Mouse (Mus musculus) intestine, embryonic 15.5 days (tissue): ENCODE results near the gene 4930432K21Rik. TPM values are rescaled to one million over a fixed set of nuclear protein-coding genes. Genes with fewer than 3 reads are reported as not detected.

Experiments used
- ATAC-seq: fragments of 200-750 bp; cut with Nextera tagmentation; 2 replicates; pipeline ENCODE4 v1.8.0; 2017; ENCODE audit warnings: moderate TSS enrichment, moderate library complexity
- H3K27ac ChIP-seq: fragments of 300-500 bp; sonication (generic); 2 replicates; pipeline ENCODE4 v1.5.1; 2015; ENCODE audit warnings: mild to moderate bottlenecking, inconsistent platforms
- H3K27me3 ChIP-seq: fragments of 300-500 bp; sonication (generic); replicated peaks from 2 replicates; pipeline ENCODE4 v1.6.1; 2015; ENCODE audit warnings: inconsistent platforms
- H3K36me3 ChIP-seq: fragments of 300-500 bp; sonication (generic); 2 replicates; pipeline ENCODE4 v1.6.1; 2015; ENCODE audit warnings: inconsistent platforms
- H3K4me1 ChIP-seq: fragments of 300-500 bp; sonication (generic); replicated peaks from 2 replicates; pipeline ENCODE4 v1.6.1; 2015; ENCODE audit warnings: inconsistent platforms
- H3K4me2 ChIP-seq: fragments of 300-500 bp; sonication (generic); replicated peaks from 2 replicates; pipeline ENCODE4 v1.6.1; 2015; ENCODE audit warnings: mild to moderate bottlenecking, inconsistent platforms
- H3K4me3 ChIP-seq: fragments of 300-500 bp; sonication (generic); replicated peaks from 2 replicates; pipeline ENCODE4 v1.5.1; 2015; ENCODE audit warnings: inconsistent platforms
- H3K9ac ChIP-seq: fragments of 300-500 bp; sonication (generic); 2 replicates; pipeline ENCODE4 v1.6.1; 2015; ENCODE audit warnings: inconsistent platforms
- H3K9me3 ChIP-seq: fragments of 300-500 bp; sonication (generic); 2 replicates; pipeline ENCODE4 v1.6.1; 2016; ENCODE audit warnings: inconsistent platforms
- WGBS: fragments of 180-500 bp; shearing (Covaris S2); methylation state at CpG from one replicate; pipeline ENCODE4 v1.1.7; 2015; 5-methylcytosine and 5-hydroxymethylcytosine counted together
- polyA plus RNA-seq: library from polyadenylated mRNA; unstranded; fragments of >200 nt; fragmentation: Nextera tagmentation; extraction: Ambion mirVana; gene quantifications from 2 replicates; pipeline ENCODE4 v1.2.1, GENCODE M21; 2015

The 4930432K21Rik gene
- polyA plus RNA-seq, 1 experiment from 2014 or later, result 0.65 TPM

DNA sequence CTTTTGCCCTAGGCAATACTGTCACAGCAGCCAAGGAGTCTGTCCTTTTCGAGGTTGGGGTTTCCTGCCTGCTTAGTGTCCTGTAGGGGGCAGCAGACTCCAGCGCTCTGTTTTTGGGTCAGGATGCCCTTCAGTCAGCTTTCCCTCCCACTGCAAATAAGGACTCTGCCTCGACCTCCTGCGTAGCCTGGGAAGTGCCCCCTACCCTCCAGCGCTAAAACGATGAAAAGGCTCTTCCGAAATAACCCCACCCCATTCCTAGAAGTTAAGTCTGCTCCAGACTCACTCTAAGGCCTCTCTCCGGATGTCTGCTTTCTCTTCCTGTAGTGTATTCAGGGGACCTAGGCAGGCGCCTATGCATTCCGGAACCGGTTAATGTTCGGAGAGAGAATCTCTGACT, 38.7 kb downstream of the 4930432K21Rik start:
- peaks cover 21% of the 10 kb centered on the region for H3K4me1 ChIP-seq
- under 1% methylated on average over 12 of the region's 12 CpGs for WGBS
- peak overlapping the region; percentile 56; the same call in 1 of the 2 replicates for H3K27ac ChIP-seq
- peak; percentile 37 for ATAC-seq
- no peaks in the 10 kb centered on the region for H3K36me3 ChIP-seq
- H3K9me3 ChIP-seq, result no peaks in the 10 kb centered on the region
- no peaks in the 10 kb centered on the region for H3K27me3 ChIP-seq
- H3K4me2 ChIP-seq, result peak overlapping the region; percentile 86
- peak overlapping the region; percentile 29 for H3K4me3 ChIP-seq
- H3K9ac ChIP-seq, result peak overlapping the region; percentile 44

DNA sequence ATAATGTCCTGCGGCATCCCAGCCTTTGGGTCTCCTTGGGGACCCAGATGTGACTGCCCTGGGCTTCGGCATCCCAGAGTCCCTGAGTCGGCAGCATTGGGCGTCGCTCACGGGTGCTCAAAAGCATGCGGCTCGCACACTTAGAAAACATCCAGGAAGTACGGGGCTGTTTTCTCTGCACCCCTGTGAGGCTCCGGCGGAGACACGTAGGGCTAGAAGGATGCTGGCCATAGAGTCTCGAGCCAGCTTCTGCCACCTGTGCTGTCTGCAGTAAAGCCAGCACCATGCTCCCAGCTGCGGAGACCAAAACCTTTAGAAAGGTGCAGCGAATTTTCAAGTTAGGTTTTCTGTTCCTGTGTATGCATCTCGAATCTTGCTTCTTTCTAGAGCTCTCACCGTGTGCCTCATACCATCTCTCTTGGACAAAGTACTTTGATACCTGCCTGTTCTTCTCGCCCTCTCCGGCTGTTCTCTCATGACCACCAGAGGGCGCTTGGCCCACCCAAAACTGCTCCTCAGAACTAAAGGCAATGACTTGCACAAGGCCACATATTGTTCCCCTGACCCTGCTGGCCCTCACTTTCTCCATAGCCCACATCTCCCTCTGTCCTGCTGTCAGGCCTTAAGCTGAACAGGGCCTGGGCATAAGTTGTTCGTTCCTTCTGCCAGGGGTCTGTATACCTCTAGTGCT, 39.4 kb downstream of the 4930432K21Rik start:
- WGBS, result 6% methylated on average over 21 of the region's 21 CpGs
- peak overlapping the region; percentile 56; the same call in 1 of the 2 replicates for H3K27ac ChIP-seq
- no peaks in the 10 kb centered on the region for H3K36me3 ChIP-seq
- ATAC-seq, result no peak
- H3K4me3 ChIP-seq, result peak overlapping the region; percentile 29
- H3K9me3 ChIP-seq, result no peaks in the 10 kb centered on the region
- peak overlapping the region; percentile 44 for H3K9ac ChIP-seq
- H3K4me1 ChIP-seq, result peaks cover 28% of the 10 kb centered on the region
- no peaks in the 10 kb centered on the region for H3K27me3 ChIP-seq
- peak overlapping the region; percentile 86 for H3K4me2 ChIP-seq

DNA sequence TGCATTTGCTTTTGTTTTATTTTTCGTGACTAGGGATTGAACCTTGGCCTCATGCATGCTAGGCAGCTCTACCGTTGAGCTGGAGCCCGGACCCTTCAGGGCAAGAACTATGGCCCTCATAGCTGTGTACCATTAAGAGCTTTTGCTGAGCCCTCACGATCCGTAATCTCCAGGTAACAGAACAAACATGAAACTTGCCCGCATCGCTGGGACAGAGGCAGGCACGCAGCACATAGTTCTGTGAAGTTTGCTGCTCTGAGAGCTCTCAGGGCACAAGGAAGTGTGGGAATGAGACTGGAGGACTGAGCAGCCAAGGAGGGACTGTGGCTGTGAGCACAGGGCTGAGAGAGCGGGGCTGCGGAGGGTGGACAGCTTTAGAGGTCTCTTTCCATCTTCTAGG, 40.8 kb downstream of the 4930432K21Rik start:
- WGBS, result 67% methylated on average over 10 of the region's 10 CpGs
- H3K4me1 ChIP-seq, result peaks cover 27% of the 10 kb centered on the region
- no peak overlapping the region for H3K4me2 ChIP-seq
- H3K27me3 ChIP-seq, result no peaks in the 10 kb centered on the region
- no peaks in the 10 kb centered on the region for H3K36me3 ChIP-seq
- H3K9ac ChIP-seq, result no peak overlapping the region
- no peak for ATAC-seq
- H3K9me3 ChIP-seq, result no peaks in the 10 kb centered on the region
- no peak overlapping the region for H3K4me3 ChIP-seq
- no peak overlapping the region for H3K27ac ChIP-seq

DNA sequence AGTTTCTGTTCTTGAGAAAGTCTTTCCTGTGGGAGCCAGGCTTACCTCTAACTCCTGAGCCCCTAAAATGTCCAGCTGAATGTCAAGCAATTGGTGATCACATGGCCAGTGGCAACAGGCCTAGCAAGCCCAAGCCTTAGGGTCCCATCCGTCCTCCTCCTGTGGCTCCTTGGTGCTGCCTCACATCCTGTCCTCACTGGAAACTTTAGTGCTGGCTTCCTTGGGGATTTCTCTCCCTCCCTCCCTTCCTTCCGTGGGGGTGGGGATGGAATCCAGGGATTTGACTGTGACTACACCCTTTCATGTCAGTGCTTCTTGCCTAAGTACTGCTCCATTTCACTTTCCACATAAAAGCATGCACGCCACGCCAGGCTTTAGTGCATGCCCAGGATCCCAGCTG, 41.8 kb downstream of the 4930432K21Rik start:
- Histone ChIP-seq H3K4me2 (no peak overlapping the region), H3K27ac (no peak overlapping the region), H3K27me3 (no peaks in the 10 kb centered on the region), H3K4me1 (peaks cover 22% of the 10 kb centered on the region), H3K9me3 (no peaks in the 10 kb centered on the region), H3K4me3 (no peak overlapping the region), H3K9ac (peak overlapping the region; percentile 11; the same call in 1 of the 2 replicates), H3K36me3 (no peaks in the 10 kb centered on the region)
- WGBS, result 57% methylated on average over 4 of the region's 4 CpGs
- no peak for ATAC-seq

DNA sequence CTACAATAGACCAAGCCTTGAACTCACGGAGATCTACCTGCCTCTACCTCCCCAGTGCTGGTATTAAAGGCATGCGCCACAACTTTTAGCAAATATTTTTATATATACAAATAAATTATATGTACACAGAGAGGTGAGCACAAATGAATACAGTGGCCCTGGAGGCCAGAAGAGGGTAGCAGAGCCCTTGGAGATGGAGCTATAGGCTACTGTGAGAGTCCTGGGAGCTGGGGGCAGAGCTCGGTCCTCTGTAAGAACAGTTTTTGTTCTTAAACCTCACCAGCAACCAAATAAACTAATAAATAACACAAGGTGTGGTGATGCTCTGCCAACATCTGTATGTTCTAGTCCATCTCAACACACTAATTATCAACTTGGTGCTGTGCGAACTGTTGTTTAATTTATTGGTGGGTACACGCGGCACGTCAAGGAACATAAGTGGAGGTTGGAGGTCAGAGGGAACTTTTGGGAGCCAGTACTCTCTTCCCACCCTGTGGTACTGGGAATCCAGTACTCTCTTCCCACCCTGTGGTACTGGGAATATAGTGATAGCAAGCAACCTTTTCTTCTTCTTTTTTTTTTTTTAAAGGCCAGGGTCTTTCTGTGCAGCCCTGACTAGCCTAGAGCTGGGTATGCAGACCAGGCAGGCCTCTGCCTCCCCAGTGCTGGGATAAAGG, 42.5 kb downstream of the 4930432K21Rik start:
- H3K9me3 ChIP-seq, result no peaks in the 10 kb centered on the region
- H3K9ac ChIP-seq, result no peak overlapping the region
- peaks cover 20% of the 10 kb centered on the region for H3K4me1 ChIP-seq
- H3K4me2 ChIP-seq, result no peak overlapping the region
- no peaks in the 10 kb centered on the region for H3K27me3 ChIP-seq
- H3K36me3 ChIP-seq, result no peaks in the 10 kb centered on the region
- no peak for ATAC-seq
- WGBS, result 88% methylated on average over 7 of the region's 7 CpGs
- H3K27ac ChIP-seq, result no peak overlapping the region
- no peak overlapping the region for H3K4me3 ChIP-seq

DNA sequence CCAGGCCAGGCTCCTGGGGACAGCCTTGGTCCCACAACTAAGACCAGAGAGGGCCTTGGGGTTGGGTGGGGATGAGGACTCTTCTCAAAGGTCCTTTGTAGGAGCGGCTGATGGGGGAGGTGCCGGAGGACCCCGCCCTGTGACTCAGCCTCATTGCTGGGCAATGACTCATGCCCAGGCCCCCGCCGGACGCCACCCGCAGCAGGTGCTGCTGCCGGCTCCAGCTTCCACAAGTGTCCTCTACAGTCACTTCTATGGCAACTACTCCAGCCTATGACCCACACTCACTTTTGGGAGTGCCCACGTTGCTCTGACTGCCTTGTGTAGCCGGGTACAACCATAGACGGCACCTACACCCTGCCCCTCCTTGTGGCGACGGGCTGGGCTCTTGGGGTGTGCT, 44.2 kb downstream of the 4930432K21Rik start:
- Histone ChIP-seq H3K27ac (peak overlapping the region; percentile 86), H3K4me3 (peak overlapping the region; percentile 23), H3K4me2 (peak overlapping the region; percentile 65), H3K9me3 (no peaks in the 10 kb centered on the region), H3K9ac (peak overlapping the region; percentile 36), H3K27me3 (no peaks in the 10 kb centered on the region), H3K36me3 (no peaks in the 10 kb centered on the region), H3K4me1 (peaks cover 17% of the 10 kb centered on the region)
- 26% methylated on average over 13 of the region's 13 CpGs for WGBS
- ATAC-seq, result peak; percentile 88

DNA sequence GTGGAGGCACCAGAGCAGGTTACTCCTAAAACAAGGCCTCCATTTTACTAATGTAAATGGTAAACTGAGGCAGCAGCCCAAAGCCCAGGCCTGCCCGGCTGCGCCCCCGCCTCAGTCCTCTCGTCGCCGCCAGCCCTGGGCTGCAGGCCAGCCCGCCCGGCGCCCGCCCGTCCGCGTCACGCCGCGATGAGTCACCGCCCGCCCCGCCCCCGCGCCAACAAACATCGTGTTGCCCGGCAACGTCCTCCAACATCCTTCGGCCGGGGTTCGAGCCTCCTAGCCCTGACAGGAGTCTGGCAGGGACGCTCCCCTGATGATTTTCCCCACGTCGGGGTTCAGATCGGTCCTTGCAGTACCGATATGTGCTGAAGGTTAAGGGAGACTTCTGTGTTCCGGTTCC, 44.7 kb downstream of the 4930432K21Rik start:
- H3K4me2 ChIP-seq, result peak overlapping the region; percentile 65
- H3K36me3 ChIP-seq, result no peaks in the 10 kb centered on the region
- WGBS, result 4% methylated on average over 33 of the region's 33 CpGs
- H3K27me3 ChIP-seq, result no peaks in the 10 kb centered on the region
- H3K4me1 ChIP-seq, result peaks cover 17% of the 10 kb centered on the region
- H3K27ac ChIP-seq, result peak overlapping the region; percentile 86
- no peaks in the 10 kb centered on the region for H3K9me3 ChIP-seq
- peak; percentile 80 for ATAC-seq
- H3K9ac ChIP-seq, result peak overlapping the region; percentile 36; the same call in 1 of the 2 replicates
- H3K4me3 ChIP-seq, result peak overlapping the region; percentile 23

DNA sequence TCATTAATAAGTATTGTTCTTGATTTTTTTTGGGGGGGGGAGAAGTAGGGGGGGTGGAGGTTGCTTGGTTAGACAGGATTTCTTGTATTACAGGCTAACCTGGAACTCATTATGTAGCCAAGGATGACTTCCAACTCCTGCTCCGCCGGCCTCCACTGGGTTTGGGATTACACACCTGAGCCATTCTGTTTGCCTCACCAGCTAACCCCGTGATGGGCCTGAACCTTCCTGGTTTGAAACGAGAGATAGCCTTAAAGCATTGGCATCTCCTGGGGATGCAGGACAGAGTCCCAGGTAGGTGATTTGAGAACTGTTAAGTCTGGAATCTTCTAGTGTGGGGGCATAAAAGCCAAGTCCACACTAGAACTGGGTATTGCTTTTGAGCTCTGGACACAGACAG, 45.3 kb downstream of the 4930432K21Rik start:
- no peak overlapping the region for H3K27ac ChIP-seq
- 74% methylated on average over 4 of the region's 4 CpGs for WGBS

DNA sequence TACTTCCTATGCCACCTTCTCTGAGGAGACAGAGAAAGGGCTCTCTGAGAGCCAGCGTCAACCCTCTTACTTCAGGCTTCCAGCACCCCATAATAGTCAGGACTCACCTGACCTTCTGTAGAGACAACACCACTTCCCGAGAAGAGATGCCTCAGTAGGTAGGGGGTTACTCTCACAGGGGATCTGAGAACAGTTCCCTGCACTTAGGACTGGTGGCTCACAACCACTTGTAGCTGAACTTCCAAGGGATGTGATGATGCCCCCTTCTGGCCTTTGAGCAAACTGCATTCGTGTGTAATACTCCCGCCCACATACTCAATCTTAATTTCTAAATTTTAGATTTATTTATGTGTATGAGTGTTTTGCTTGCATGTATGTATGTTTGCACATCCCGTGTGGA, 45.7 kb downstream of the 4930432K21Rik start:
- Histone ChIP-seq H3K27me3 (no peaks in the 10 kb centered on the region), H3K4me3 (no peak overlapping the region), H3K27ac (no peak overlapping the region), H3K36me3 (no peaks in the 10 kb centered on the region), H3K9me3 (no peaks in the 10 kb centered on the region), H3K4me1 (peaks cover 27% of the 10 kb centered on the region), H3K9ac (no peak overlapping the region), H3K4me2 (no peak overlapping the region)
- ATAC-seq, result no peak
- 82% methylated on average over 5 of the region's 5 CpGs for WGBS

More for the DNA sequence above, 45.3 kb downstream of the 4930432K21Rik start:
- ATAC-seq, result no peak
- H3K4me1 ChIP-seq, result peaks cover 23% of the 10 kb centered on the region
- H3K4me3 ChIP-seq, result no peak overlapping the region
- H3K9me3 ChIP-seq, result no peaks in the 10 kb centered on the region
- no peaks in the 10 kb centered on the region for H3K27me3 ChIP-seq
- no peak overlapping the region for H3K9ac ChIP-seq
- no peaks in the 10 kb centered on the region for H3K36me3 ChIP-seq
- no peak overlapping the region for H3K4me2 ChIP-seq

DNA sequence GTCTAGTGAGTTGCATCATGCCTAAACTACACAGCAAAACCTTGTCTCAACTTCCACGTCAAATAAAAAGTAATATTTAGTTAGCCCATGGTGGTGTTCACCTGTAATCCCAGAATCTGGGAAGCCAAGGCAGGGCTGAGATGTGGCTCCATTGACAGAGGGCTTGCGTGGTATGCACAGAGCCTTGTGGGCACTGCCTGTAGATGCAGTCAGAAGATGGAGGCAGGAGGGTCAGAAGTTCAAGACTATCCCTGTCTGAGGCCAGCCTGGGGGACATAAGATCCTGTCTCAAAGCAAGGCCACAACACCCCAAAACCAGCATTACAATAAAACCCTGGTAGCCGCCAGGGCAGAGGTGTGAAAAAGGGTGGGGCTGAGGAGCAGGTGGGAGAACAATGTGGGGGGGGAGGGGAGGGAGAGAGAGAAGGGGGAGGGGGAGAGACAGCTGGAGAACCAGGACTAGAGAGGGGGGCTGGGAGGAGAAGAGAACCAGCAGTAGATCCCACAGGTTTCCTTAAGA, 46.5 kb downstream of the 4930432K21Rik start:
- ATAC-seq, result no peak
- H3K4me3 ChIP-seq, result no peak overlapping the region
- no peaks in the 10 kb centered on the region for H3K9me3 ChIP-seq
- H3K27ac ChIP-seq, result no peak overlapping the region
- no peaks in the 10 kb centered on the region for H3K27me3 ChIP-seq
- no peak overlapping the region for H3K9ac ChIP-seq
- 65% methylated on average over 3 of the region's 3 CpGs for WGBS
- H3K4me1 ChIP-seq, result peaks cover 33% of the 10 kb centered on the region
- H3K4me2 ChIP-seq, result no peak overlapping the region
- no peaks in the 10 kb centered on the region for H3K36me3 ChIP-seq

DNA sequence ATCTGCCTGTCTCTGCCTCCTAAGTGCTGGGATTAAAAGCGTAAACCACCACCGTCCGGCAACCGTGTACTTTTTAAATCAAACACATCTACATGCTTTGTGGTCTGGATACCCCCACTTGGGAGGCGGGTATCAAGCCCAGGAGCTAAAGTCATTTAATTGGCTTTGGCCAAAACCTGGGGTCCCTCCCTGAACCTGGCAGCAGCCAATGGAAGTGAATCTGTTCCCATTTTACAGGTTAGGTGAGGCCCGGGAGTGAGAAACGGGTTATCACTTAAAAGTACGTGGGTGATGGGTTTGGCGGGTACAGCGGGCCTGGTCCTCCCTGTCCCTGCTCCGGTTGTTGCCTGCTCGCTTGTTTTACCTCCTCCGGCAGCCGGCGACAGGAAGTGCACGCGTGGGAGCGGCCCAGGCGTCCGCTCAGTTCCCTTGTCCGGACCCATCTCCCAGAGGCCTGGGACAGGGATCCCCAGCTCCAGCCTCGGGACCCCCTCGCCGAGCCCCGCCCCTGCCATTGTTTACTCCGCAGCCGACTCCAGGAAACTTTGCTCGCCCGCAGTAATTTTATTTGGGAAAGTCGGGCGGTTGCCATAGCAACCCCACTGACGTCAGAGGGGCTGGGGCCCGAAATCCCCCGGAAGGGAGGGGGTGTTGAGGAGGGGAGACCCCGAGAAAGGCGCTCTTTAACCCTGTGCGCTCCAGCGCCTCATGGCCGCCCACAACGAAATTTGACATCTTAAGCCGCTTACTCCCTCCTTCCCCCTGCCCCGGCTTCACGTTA, 49.5 kb downstream of the 4930432K21Rik start:
- no peaks in the 10 kb centered on the region for H3K27me3 ChIP-seq
- no peaks in the 10 kb centered on the region for H3K36me3 ChIP-seq
- peak overlapping the region; percentile 50 for H3K9ac ChIP-seq
- H3K4me2 ChIP-seq, result peak overlapping the region; percentile 82
- peak overlapping the region; percentile 52 for H3K4me3 ChIP-seq
- H3K27ac ChIP-seq, result peak overlapping the region; percentile 93
- ATAC-seq, result peak; percentile 48
- H3K4me1 ChIP-seq, result peaks cover 49% of the 10 kb centered on the region
- H3K9me3 ChIP-seq, result no peaks in the 10 kb centered on the region
- WGBS, result 3% methylated on average over 43 of the region's 43 CpGs
